Mouse (Mus musculus) gastrocnemius, postnatal 36 days (tissue): ENCODE measurements at regions not wholly inside any gene's neighbourhood (a gene's known extent, or its start where the extent isn't known, plus 50 kb on each side); places are given as distances from the start of the nearest gene placed in this dataset.

Experiments
- DNase-seq, 2 experiments: peaks; one replicate each; pipeline ENCODE4 v3.0.0; 2022
- intact Hi-C: fragments of 180-260 bp; cut with DNase I; formaldehyde crosslinking; loops from one replicate; pipeline ENCODE4 v1.15.1; 2025

DNA sequence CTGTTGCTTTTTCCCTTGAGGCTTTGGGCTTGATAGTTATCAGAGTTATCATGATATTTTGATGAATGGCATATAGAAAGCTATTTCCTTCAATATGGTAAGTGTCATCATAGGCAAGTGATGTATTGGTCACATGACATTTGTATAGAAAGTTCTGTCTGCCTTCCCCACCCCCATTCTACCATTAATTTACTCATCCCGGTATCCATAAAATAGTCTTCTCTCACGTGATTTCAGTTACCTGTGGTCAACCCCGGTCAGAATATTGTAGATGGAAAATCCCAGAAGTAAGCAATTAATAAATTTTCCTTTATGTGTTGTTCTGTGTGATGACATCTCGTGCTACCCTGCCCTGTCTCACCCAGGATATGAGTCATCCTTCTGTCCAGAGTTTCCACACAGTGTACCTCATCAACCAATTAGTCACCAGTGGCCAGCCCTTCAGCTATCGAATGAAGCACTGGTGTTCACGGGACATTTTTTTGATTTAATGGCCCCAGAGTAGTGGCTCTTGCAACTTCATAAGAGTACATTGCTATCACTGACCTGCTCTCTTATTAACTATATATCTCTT lies 127.1 kb upstream of the Twist2 start:
- no peak for DNase-seq

DNA sequence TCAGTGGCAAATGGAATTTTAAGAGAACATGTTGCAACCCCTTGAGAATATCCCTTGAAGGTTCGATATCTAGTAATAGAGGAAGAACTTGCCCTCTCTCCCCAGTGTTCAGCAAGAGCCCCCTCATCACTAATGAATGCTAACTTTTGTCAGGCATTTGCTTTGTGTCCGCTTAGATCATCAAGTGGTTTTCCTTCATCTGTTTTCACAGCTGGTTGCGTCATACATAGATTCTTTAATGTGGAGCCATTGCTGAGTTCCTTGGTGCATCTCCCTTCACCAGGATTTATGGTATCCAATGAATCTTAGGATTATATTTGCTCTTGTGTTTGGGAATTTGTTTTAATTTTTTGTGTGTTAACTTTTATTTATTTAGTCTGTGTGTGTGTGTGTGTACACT lies 124.2 kb upstream of the Twist2 start:
- DNase-seq: no peak
- intact Hi-C loops: no loop called here

More for the DNA sequence above, 127.1 kb upstream of the Twist2 start:
- intact Hi-C loops: no loop called here

DNA sequence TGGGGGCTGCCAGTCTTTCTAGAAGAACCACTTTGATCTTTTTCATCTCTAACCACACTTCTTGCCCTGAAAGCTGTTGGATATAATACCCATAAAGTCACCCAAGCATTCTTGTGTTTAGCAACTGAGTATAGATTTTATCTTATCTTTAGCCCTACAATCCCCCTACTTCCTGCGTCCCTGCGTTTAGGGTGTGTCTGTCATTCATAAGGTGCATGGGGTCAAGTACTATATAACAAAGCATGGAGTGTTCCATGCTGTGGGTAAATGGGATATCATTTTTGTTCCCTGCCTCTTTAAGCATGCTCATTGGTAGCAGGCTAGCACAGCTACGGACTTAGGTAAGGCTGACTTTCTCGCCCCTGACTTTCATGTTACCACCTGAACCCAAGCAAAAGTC lies 122.5 kb upstream of the Twist2 start:
- intact Hi-C loops: no loop called here
- no peak for DNase-seq

DNA sequence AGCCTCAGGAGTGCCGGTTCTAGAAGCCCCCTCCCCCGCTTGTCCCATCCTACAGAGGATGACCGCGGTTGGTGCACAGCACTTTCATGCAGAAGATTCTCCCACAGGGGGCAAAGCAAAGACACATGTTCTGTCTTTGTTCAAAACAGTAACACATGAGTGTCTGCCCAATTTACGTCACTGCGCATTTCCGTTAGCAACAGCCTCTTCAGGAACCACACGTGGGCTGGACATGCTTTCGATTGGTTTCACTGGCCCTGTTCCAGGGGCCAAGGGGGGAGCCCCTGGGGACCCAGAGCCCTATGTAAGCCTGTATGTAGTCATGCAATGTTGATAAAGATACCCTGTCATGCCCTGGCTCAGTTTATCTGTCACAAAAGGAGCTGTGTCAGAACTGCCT lies 116.2 kb upstream of the Twist2 start:
- intact Hi-C loops: no loop called here
- DNase-seq: no peak

DNA sequence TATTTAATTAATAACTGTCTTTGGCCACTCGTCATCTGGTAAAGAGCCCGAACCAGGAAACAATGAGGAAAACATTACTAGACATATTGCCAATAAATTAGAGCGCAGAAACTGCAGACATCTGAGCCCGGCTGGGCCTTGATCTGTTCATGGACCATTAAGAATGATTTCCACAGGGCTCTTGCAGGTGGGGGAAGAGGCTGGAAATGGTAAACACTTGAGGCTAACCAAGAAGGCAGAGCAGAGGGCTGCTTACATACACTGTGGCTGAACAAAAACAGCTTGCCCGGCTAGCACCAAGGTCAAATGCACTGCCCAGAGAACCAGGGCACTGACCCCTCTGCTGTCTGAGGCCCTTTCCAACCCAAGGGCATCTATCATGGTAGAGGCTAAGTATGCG lies 115.5 kb upstream of the Twist2 start:
- DNase-seq: no peak
- intact Hi-C loops: no loop called here

DNA sequence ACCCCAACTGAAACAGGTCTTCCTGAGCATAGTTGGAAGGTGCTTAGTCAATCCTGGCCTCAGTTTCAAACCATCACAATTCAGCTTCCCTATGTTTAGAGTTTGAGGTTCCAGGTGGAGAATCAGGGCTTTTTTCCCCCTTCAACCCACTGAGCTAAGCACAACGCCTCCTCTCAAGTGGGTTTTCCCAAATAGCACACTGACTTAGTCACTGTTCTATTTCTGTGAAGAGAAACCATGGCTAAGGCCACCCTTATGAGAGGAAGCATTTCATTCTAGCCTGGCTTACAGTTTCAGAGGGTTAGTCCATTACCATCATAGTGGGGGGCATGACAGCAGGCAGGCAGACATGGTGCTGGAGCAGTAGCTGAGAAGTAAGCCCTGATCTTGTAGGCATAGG lies 109.7 kb upstream of the Twist2 start:
- intact Hi-C loops: no loop called here
- no peak for DNase-seq

DNA sequence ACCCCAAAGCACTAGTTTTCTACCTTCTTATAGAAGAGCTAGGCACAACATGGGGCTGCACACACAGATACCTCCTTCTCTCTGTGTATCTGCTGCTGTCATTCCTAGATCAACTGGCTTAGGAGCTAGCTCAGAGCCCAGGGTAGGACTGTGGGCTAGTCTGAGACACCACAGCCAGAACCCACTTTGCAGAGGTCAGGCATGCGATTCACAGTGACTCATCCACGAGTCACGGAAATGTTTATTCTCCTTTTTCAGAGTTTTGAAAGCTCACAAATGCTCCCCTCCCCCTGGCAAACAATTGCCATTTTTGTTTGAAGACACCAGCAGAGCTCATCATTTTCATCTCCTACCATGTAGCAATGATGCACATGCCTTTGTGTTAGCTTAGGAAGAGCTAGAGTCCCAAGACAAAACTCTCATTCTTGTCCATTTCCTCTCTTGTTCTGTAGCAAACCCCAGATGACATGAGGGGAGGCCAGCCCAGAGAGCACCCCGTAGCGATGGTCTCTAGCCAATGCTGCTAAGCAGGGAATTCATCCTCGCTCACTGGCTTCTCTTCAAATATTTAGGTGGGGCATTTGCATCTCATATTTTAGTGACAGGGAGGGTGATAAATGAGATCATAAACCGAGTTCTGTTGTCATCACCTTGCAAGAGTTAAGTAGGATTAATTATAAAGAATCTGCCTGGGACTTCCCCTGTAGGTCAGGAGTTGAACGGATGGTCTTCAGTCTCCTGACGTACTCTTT lies 108.4 kb upstream of the Twist2 start:
- intact Hi-C loops: no loop called here
- DNase-seq: no peak

DNA sequence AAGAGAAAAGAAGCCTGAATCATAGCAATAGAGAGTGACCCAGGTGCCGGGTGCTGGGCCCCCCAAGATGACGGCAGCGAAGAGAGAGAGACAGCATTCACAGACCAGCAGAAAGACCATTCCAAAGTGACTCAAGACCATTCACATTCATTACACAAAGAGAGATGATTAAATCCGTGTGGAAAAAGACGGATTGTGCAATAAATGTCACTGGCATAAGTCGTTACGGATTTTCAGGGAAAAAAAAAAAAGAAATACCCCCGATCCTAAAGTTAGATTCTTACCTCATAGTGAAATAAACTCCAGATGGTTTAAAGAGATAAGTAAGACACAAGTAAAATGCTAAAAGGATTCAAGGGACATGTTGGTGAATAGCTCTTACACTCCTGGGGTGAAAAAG lies 104.2 kb upstream of the Twist2 start:
- intact Hi-C loops: no loop called here
- DNase-seq: no peak

DNA sequence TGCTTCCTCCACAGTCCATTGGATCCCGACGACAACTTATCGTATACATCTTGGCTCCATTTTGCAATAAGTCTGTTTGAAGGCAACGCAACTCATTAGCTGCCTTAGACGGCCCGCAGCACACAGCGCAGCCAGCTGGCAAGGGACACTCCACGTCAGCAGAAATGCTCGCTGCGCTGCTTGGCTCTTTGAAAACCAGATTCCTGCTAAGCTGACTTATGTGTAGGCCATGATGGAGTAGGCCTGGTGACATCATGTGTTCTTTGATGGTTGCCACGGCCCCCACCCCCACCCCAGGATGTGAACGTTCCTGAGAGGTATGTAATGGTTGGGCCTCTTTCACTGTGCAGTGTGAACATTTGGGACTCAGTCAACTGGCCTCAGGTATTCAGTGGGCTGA lies 99.8 kb upstream of the Twist2 start:
- intact Hi-C loops: no loop called here

DNA sequence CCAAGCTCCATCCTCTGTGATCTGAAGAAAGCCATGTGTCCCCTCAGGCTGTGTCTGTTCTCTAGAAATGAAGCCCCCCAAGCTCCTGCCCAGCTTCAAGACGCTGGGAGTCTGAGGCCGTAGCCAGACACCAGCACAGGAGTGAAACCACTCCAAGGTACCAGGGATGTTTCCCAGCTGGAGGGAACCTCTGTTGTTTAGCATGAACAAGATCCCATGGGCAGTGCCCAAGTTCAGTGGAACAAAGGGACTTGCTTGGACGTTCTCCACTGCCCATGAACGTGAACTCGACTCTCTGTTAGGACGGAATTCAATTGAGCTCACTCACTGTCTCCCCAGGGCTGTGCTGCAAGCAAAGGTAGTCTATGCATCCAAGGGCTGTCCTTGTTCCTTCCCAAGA lies 99.2 kb upstream of the Twist2 start:
- intact Hi-C loops: no loop called here
- no peak for DNase-seq

More for the DNA sequence above, 99.8 kb upstream of the Twist2 start:
- no peak for DNase-seq

DNA sequence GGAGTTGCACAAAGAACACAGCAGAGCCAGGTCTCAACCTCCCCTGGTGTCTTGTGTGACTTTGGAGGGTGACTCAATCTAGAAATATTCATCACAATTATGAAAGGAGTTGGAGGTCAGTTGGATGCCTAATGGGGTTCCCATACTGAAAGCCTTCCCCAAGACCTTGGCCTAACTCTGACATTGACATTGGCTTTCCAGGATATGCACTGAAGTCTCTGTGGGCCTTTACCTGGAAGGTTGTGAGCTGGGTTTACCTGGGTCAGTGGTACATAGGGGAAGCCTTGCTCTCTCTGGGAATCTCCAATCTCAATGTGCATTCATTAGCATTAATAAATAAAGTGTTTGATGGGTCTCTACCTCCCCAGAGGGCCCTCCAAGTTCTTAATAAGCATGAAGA lies 98.5 kb upstream of the Twist2 start:
- no peak for DNase-seq
- intact Hi-C loops: no loop called here

DNA sequence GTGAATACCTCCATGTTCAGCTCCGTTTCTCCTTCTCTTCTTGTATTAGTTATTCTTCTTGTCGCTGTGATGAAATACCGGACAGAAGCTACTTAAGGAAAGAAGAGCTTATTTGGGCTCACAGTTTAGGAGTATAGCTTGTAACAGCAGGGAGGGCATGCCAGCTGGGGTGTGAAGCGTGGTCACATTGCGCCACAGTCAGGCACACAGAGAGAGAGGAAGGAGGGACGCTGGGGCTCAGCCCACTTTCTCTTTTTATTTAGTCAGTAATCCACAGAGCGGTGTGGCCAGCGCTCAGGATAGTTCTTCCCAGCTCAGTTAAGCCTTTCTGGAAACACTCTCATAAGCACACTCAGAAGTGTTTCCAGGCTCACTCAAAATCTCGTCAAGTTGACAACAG lies 95.8 kb upstream of the Twist2 start:
- intact Hi-C loops: no loop called here
- DNase-seq: no peak

DNA sequence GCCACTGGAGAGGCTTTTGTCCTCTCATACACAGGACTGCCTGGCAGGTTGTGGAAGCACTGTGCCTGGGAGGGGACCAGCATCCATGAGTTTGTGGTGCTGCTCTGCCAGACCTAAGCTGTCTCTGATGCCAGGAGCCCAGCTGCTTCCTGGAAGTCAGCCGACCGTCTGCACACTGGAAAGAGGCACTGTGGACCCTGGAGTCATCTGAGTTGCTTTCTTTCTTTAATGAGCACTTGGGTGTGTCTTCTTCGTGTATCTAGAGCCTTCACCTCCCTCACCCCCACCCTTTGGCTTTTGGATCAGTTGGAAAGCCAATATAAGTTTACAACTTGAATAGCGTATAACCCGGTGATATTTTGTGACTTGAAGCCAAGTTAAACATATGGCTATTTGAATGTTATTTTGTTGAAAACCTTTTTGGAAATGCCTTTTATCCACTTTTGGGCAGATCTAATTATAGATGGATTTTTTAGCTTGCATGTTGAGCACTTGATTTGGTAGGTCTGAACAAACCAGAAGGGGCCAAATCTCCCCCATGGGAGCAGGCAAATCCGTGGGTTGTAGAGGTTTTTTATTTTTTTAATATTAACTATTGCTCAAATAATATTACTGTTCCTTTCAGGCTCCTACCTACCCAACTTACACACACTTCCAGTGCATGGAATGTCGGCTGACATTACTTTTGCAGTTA lies 92.6 kb upstream of the Twist2 start:
- DNase-seq: no peak
- intact Hi-C loops: no loop called here

DNA sequence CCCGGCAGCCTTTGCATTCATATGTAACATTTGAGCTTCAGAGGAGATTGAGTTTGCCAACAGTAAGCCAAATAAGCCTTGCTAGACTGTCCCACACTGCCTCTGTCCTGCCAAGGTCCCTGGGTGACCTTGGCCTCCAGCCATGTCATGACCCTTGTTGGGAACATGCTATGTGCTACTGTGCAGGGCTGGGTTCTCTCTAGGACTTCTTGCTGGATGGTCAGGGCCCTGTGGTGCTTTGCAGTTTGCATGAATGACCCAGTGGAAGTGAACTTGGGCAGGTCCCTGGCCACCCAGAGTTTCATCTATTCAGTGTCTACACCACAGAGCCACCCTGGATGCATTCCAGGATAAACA lies 92.0 kb upstream of the Twist2 start:
- intact Hi-C loops: no loop called here
- DNase-seq: no peak

DNA sequence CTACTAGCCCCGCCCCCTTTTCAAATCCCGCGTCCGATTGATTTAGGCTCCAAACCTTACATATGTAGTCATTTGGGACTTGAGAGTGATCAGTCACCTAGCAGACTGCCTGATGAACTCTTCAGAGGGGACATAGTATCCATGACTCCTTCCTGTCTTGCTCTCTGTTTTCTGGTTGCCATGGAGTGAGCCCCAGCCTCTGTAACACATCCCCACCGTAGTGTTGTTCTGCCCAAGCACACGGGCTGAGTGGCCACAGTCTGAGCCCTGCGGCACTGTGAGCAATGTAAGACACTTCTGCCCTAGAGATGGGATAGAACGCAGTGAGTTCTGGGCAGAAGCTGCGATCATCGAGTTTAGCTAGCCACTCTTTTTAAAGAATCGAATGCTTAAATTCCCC lies 88.1 kb upstream of the Twist2 start:
- DNase-seq: no peak
- intact Hi-C loops: no loop called here

DNA sequence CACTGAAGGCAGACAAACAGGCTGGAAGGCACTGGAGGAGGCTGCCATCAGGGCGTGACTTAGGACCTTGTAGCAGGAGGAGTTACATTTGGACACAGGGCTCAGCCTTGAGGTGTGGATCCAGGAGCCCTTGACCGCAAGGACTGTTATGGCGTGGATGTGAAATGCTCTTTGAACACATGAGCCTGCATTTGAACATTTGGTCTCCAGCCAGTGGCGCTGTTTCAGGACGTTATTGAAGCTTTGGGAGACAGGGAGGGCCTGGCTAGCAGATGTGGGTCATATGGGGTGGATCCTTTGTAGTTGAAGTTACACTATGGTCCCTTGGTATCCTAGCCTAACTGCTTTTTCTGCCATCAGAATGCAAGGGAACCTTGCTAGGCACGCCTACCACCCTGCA lies 87.0 kb upstream of the Twist2 start:
- intact Hi-C loops: no loop called here
- DNase-seq: no peak

DNA sequence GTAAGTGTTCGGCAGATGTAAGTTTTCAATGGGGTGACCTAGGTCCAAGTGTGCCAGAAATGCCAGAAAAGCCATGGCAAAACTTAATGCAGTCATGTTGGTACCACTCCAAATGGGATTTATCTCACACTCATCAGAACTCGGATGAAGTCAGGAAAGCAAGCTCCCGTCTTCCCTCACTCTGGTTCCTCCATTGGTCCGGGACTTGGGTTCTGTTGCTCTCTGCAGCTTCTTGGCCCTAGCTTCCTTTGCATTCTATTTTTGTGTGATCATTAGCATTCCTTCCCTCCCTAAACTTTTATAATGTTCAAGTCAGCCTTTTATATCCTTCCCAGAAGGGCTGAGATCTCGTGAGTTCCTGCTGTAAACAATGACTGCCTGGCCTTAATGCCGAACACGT lies 85.9 kb upstream of the Twist2 start:
- intact Hi-C loops: no loop called here
- DNase-seq: no peak

DNA sequence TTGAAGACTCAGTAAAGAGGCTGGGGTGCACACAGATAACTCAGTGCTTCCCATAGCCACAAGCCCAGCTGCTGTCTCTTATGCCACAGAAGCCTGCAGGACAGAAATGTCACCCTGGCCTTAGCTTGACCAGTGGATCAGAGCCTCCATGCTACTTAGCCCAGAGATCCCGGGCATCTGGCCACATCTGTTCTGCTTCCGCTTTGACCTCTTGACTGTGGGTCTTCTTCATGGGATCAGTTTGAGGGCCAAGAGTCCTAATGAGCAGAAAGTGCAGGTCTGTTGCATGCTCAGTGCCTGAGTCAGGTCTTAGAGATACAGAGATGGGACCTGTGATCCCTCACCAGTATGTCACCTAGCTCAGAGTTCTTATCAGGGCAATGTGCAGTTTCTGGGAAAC lies 85.5 kb upstream of the Twist2 start:
- intact Hi-C loops: no loop called here
- DNase-seq: no peak

DNA sequence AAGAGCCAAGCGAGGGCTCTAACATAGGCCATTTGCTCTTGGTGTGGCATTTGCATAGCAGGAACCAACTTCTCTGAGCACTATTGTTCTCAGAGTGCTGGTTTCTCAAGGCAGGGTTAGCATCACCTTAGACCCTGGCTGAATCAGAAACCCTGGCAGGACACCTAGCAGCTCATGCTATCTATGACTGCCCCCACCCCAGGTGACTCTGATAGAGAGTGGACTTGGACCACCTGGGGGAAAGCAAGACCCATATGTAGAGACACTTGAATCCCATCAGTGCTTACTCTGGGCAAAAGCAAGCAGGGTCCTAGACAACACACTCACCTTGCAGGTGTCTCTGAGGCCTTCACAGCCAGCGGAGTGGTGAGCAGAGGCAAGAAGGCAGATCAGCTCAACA lies 84.4 kb upstream of the Twist2 start:
- intact Hi-C loops: no loop called here

DNA sequence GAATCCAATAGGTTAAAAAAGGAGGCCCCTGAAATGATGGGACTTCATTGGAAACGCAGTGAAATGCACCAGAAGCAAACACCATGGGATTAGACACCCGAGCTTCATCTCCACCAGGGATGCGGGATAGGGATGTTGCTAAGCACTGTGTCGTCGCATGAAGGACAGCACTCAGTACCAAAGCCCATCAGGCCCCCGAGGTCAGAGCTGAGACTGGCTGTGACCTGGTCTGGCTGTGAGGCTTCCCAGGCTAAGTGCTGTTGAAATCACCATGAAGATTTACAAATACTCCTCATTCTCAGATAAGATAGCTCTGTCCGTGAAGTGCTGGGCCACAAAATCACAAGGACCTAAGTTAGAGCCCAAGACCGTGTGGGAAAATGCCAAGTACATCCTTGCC lies 83.3 kb upstream of the Twist2 start:
- intact Hi-C loops: no loop called here
- DNase-seq: no peak

More for the DNA sequence above, 84.4 kb upstream of the Twist2 start:
- DNase-seq: no peak

DNA sequence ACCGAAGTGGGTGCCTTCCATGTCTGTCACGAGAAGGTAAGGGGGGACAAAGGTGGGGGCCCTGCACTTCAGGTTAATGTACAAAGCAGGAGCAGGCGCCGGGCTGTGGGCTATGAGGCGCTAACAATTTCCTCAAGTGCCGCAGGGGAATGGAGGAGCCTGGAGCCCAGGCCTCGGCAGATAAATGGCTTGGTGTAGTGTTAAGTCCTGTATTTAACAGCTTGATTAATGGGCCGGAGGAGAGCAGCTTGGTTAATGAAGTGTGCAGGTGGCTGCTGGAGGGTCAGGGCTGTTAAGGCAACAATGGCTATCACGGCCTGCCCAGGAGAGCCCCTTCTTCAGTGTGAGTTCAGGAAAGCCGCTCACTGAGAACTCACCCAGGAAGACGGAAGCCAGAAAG lies 72.0 kb upstream of the Twist2 start:
- DNase-seq: no peak
- intact Hi-C loops: no loop called here

DNA sequence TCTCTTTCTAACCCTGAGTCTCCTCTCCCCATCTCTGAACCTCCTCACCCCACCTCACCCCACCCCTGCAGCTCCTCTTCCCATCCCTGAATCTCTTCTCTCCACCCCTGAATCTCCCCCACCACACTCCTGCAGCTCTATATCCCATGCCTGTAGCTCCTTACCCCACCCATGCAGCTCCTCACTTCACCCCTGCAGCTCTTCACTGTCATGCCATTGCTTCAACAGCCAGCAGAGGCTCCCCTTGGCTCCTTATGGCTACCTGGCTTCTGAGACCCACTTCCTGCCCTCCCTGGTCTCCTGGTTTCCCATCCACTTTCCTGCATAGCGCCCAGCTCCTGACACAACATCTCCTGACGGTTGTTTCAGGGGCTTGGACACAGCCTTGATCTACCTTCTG lies 71.0 kb upstream of the Twist2 start:
- intact Hi-C loops: loop anchor here (5.0 kb wide), 1 partner anchor 73 kb away; no protein-coding TSS in a partner anchor
- DNase-seq: no peak
